8 mouse cellular contexts compared by ENCODE assay signal in genomic region chrX:153037972-153038744, GRCm38 (mm10). TPM values are rescaled to one million over a fixed set of nuclear protein-coding genes. Genes with fewer than 3 reads are reported as not detected.
DNase-seq lines count a peak whose midpoint lies in the region; ATAC-seq and TF ChIP-seq lines count a peak whose summit lies in the region.
"Not testable (repeated sequence)": the region's sequence is repeated elsewhere in the genome, so short reads cannot be mapped to it uniquely, and the experiment has no call there.

No protein-coding gene starts in this region.

- H3K4me1 ChIP-seq in cortical plate, adult 2 months (ENCODE audit: control insufficient read depth, insufficient read depth, low read length); forebrain, embryonic 15.5 days; heart, embryonic 16.5 days (ENCODE audit: control insufficient read depth, insufficient read depth, low read length); intestine, embryonic 14.5 days (replicated peaks; ENCODE audit: control insufficient read depth, insufficient read depth, low read length); limb, embryonic 11.5 days (ENCODE audit: control insufficient read depth, insufficient read depth, low read length); lung, embryonic 14.5 days (ENCODE audit: insufficient read depth); midbrain, embryonic 16.5 days (ENCODE audit: control insufficient read depth, insufficient read depth, low read length); stomach, postnatal 0 days (replicated peaks; ENCODE audit: control insufficient read depth, insufficient read depth): not testable (repeated sequence)

- not testable (repeated sequence) for H3K9me3 ChIP-seq in forebrain, embryonic 15.5 days; heart, embryonic 16.5 days (replicated peaks; ENCODE audit: control insufficient read depth, low read length); intestine, embryonic 14.5 days (ENCODE audit: control insufficient read depth, low read length); limb, embryonic 11.5 days (ENCODE audit: control insufficient read depth, low read length); lung, embryonic 14.5 days (ENCODE audit: low read depth, low read length); midbrain, embryonic 16.5 days (replicated peaks; ENCODE audit: control insufficient read depth, low read length, poor library complexity, severe bottlenecking); stomach, postnatal 0 days (ENCODE audit: control insufficient read depth, low read length)

- H3K27ac ChIP-seq in cortical plate, adult 2 months (ENCODE audit: insufficient read depth, low read length); heart, embryonic 16.5 days (ENCODE audit: low read length); limb, embryonic 11.5 days (replicated peaks; ENCODE audit: low read depth, low read length); lung, embryonic 14.5 days (ENCODE audit: low read depth); stomach, postnatal 0 days (replicated peaks): not testable (repeated sequence)
- peak overlapping the region; percentile 97 for H3K27ac ChIP-seq in forebrain, embryonic 15.5 days (replicated peaks)
- peak overlapping the region; percentile 71 for H3K27ac ChIP-seq in intestine, embryonic 14.5 days (ENCODE audit: low read depth)
- H3K27ac ChIP-seq in midbrain, embryonic 16.5 days (ENCODE audit: low read length) = peak overlapping the region; percentile 91

- 0 out of 2 replicates have a peak overlapping the region, but pooled peaks have one; percentile 70 for H3K9ac ChIP-seq in forebrain, embryonic 15.5 days (replicated peaks)
- not testable (repeated sequence) for H3K9ac ChIP-seq in heart, embryonic 16.5 days (ENCODE audit: low read length); intestine, embryonic 14.5 days (ENCODE audit: low read length); limb, embryonic 11.5 days (ENCODE audit: low read length); lung, embryonic 14.5 days; stomach, postnatal 0 days (ENCODE audit: low read length)
- H3K9ac ChIP-seq in midbrain, embryonic 16.5 days (ENCODE audit: low read depth, low read length) = peak overlapping the region; percentile 72; the same call in 1 of the 2 replicates

- not testable (repeated sequence) for TF ChIP-seq CTCF in cortical plate, adult 2 months (IDR thresholded peaks at IDR 0.05; ENCODE audit: extremely low read depth, insufficient read depth, low read length); lung, embryonic 14.5 days (IDR thresholded peaks at IDR 0.05; ENCODE audit: low read depth); stomach, postnatal 0 days (IDR thresholded peaks at IDR 0.05; ENCODE audit: low read depth)

- TF ChIP-seq EP300 in stomach, postnatal 0 days (optimal IDR thresholded peaks at IDR 0.05) = not testable (repeated sequence)

- peak overlapping the region; percentile 71 for H3K4me3 ChIP-seq in cortical plate, adult 2 months (ENCODE audit: insufficient read depth, low read length)
- peak overlapping the region; percentile 63 for H3K4me3 ChIP-seq in forebrain, embryonic 15.5 days
- peak overlapping the region; percentile 65 for H3K4me3 ChIP-seq in heart, embryonic 16.5 days (ENCODE audit: low read length)
- peak overlapping the region; percentile 47; the same call in 1 of the 2 replicates for H3K4me3 ChIP-seq in intestine, embryonic 14.5 days (ENCODE audit: low read depth, low read length)
- H3K4me3 ChIP-seq in limb, embryonic 11.5 days (ENCODE audit: low read depth, low read length) = peak overlapping the region; percentile 49
- H3K4me3 ChIP-seq in lung, embryonic 14.5 days (ENCODE audit: low read depth, low read length) = peak overlapping the region; percentile 51
- peak overlapping the region; percentile 50 for H3K4me3 ChIP-seq in midbrain, embryonic 16.5 days (ENCODE audit: low read depth, low read length)
- H3K4me3 ChIP-seq in stomach, postnatal 0 days (ENCODE audit: low read depth, low read length) = not testable (repeated sequence)

- not testable (repeated sequence) for TF ChIP-seq POLR2A in cortical plate, adult 2 months (IDR thresholded peaks at IDR 0.05; ENCODE audit: extremely low read depth, insufficient read depth, low read length)

- H3K27me3 ChIP-seq in forebrain, embryonic 15.5 days; heart, embryonic 16.5 days (ENCODE audit: control insufficient read depth, insufficient read depth, low read length); intestine, embryonic 14.5 days (replicated peaks; ENCODE audit: control insufficient read depth, insufficient read depth, low read length); limb, embryonic 11.5 days (ENCODE audit: control insufficient read depth, insufficient read depth, low read length); lung, embryonic 14.5 days (ENCODE audit: insufficient read depth, low read length); midbrain, embryonic 16.5 days (ENCODE audit: control insufficient read depth, insufficient read depth, low read depth, low read length); stomach, postnatal 0 days (ENCODE audit: control insufficient read depth, insufficient read depth, low read length): not testable (repeated sequence)

- ATAC-seq in forebrain, embryonic 15.5 days (replicated peaks) = peak; percentile 93
- peak; percentile 25; the same call in 1 of the 2 replicates for ATAC-seq in heart, embryonic 16.5 days (replicated peaks; ENCODE audit: extremely low read depth, insufficient read depth, low FRiP score)
- peak; percentile 83 for ATAC-seq in intestine, embryonic 14.5 days (replicated peaks; ENCODE audit: low FRiP score, low TSS enrichment, low read depth)
- ATAC-seq in limb, embryonic 11.5 days (ENCODE audit: insufficient number of reproducible peaks, low FRiP score, low TSS enrichment, low read depth) = peak; percentile 84
- peak; percentile 84 for ATAC-seq in lung, embryonic 14.5 days (ENCODE audit: insufficient read depth)
- ATAC-seq in midbrain, embryonic 16.5 days = peak; percentile 94
- peak; percentile 71 for ATAC-seq in stomach, postnatal 0 days (ENCODE audit: low FRiP score, low TSS enrichment)

- H3K4me2 ChIP-seq in forebrain, embryonic 15.5 days (replicated peaks) = peak overlapping the region; percentile 47
- H3K4me2 ChIP-seq in heart, embryonic 16.5 days (ENCODE audit: low read depth, low read length) = peak overlapping the region; percentile 76
- peak overlapping the region; percentile 53 for H3K4me2 ChIP-seq in intestine, embryonic 14.5 days (ENCODE audit: low read length)
- H3K4me2 ChIP-seq in limb, embryonic 11.5 days (ENCODE audit: low read depth, severe bottlenecking) = peak overlapping the region; percentile 53; the same call in 1 of the 2 replicates
- H3K4me2 ChIP-seq in lung, embryonic 14.5 days = peak overlapping the region; percentile 63
- H3K4me2 ChIP-seq in midbrain, embryonic 16.5 days (ENCODE audit: low read length) = peak overlapping the region; percentile 65
- H3K4me2 ChIP-seq in stomach, postnatal 0 days (replicated peaks; ENCODE audit: low read depth) = peak overlapping the region; percentile 63

- 24% methylated on average over 7 of the region's 22 CpGs for WGBS in forebrain, embryonic 15.5 days
- WGBS in heart, embryonic 16.5 days = 29% methylated on average over 7 of the region's 22 CpGs
- 22% methylated on average over 6 of the region's 22 CpGs for WGBS in intestine, embryonic 14.5 days
- WGBS in limb, embryonic 11.5 days = 17% methylated on average over 6 of the region's 22 CpGs
- 14% methylated on average over 7 of the region's 22 CpGs for WGBS in lung, embryonic 14.5 days
- 24% methylated on average over 7 of the region's 22 CpGs for WGBS in midbrain, embryonic 16.5 days
- WGBS in stomach, postnatal 0 days = 23% methylated on average over 6 of the region's 22 CpGs

- DNase-seq in intestine, embryonic 14.5 days (ENCODE audit: low spot score); limb, embryonic 11.5 days (ENCODE audit: low spot score); lung, embryonic 14.5 days; stomach, postnatal 0 days (ENCODE audit: low spot score): not testable (repeated sequence)

- not testable (repeated sequence) for H3K36me3 ChIP-seq in forebrain, embryonic 15.5 days; heart, embryonic 16.5 days (ENCODE audit: control insufficient read depth, insufficient read depth); intestine, embryonic 14.5 days (ENCODE audit: control insufficient read depth, insufficient read depth, low read length); limb, embryonic 11.5 days (ENCODE audit: control insufficient read depth, insufficient read depth, low read length); lung, embryonic 14.5 days (ENCODE audit: insufficient read depth); midbrain, embryonic 16.5 days (ENCODE audit: control insufficient read depth, insufficient read depth, low read length); stomach, postnatal 0 days (ENCODE audit: control insufficient read depth, insufficient read depth, low read length)

RNA-seq across cellular contexts. Expression of gene Mageh1, which starts 0.8 kb away (rescaled TPM):
- polyA plus RNA-seq in cortical plate, adult 2 months (2012; rRNA removed) = 39.8 and 42.6 TPM in 2 replicates
- polyA plus RNA-seq in forebrain, embryonic 15.5 days (2015; fragmentation: Nextera tagmentation; extraction: Ambion mirVana) = 88.7 and 96.5 TPM in 2 replicates
- 26.0 and 26.5 TPM in 2 replicates for polyA plus RNA-seq in heart, embryonic 16.5 days (2015; fragmentation: Nextera tagmentation; extraction: Ambion mirVana)
- 42.2 and 46.5 TPM in 2 replicates for polyA plus RNA-seq in intestine, embryonic 14.5 days (2014; fragmentation: Nextera tagmentation; extraction: Ambion mirVana)
- polyA plus RNA-seq in limb, embryonic 11.5 days (2014; fragmentation: Nextera tagmentation; extraction: Ambion mirVana) = 61.5 and 62.0 TPM in 2 replicates
- polyA plus RNA-seq in lung, embryonic 14.5 days (2014; fragmentation: Nextera tagmentation; extraction: Ambion mirVana) = 45.5 and 46.6 TPM in 2 replicates
- polyA plus RNA-seq in midbrain, embryonic 16.5 days (2015; fragmentation: Nextera tagmentation; extraction: Ambion mirVana) = 149 and 155 TPM in 2 replicates
- 28.4 and 31.9 TPM in 2 replicates for polyA plus RNA-seq in stomach, postnatal 0 days (2015; fragmentation: Nextera tagmentation; extraction: Ambion mirVana)

RNA-seq across cellular contexts. Expression of gene Usp51, which starts 31.9 kb away (rescaled TPM):
- polyA plus RNA-seq in cortical plate, adult 2 months (2012; rRNA removed) = 0.59 and 0.67 TPM in 2 replicates
- polyA plus RNA-seq in forebrain, embryonic 15.5 days (2015; fragmentation: Nextera tagmentation; extraction: Ambion mirVana) = 2.2 and 2.6 TPM in 2 replicates
- polyA plus RNA-seq in heart, embryonic 16.5 days (2015; fragmentation: Nextera tagmentation; extraction: Ambion mirVana) = 0.41 and 0.42 TPM in 2 replicates
- 1.0 and 1.2 TPM in 2 replicates for polyA plus RNA-seq in intestine, embryonic 14.5 days (2014; fragmentation: Nextera tagmentation; extraction: Ambion mirVana)
- polyA plus RNA-seq in limb, embryonic 11.5 days (2014; fragmentation: Nextera tagmentation; extraction: Ambion mirVana) = 1.6 and 1.9 TPM in 2 replicates
- 1.5 and 1.6 TPM in 2 replicates for polyA plus RNA-seq in lung, embryonic 14.5 days (2014; fragmentation: Nextera tagmentation; extraction: Ambion mirVana)
- polyA plus RNA-seq in midbrain, embryonic 16.5 days (2015; fragmentation: Nextera tagmentation; extraction: Ambion mirVana) = 3.2 and 3.5 TPM in 2 replicates
- 0.30 and 0.31 TPM in 2 replicates for polyA plus RNA-seq in stomach, postnatal 0 days (2015; fragmentation: Nextera tagmentation; extraction: Ambion mirVana)

Comparison
In these comparisons a context has a peak if more than half of its experiments do, and no peak if none do; other contexts are left out.
1. ATAC-seq: peak in every context shown above with its lines; median percentile 94 in midbrain, embryonic 16.5 days; 93 in forebrain, embryonic 15.5 days; 84 in limb, embryonic 11.5 days; 84 in lung, embryonic 14.5 days; 83 in intestine, embryonic 14.5 days; 71 in stomach, postnatal 0 days; 25 in heart, embryonic 16.5 days.